In the genomic region with DNA sequence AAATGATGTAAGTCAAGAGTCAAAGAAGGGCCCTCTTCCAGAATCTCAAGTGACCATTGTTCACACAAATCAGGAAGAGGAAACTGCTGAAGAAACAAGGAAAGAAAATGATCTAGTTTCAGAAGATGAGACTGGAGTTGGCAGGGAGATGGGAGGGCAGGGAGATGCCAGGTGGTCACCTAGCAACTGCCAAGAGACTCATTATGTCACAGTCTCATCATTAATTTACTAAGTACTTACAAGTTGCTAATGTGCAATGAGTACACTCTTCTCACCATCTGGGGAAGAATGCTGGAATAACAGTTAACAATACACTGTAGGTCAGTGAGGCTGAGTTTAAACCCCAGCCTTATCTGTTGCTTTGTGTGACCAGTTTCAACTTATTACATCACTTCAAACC, we compare ENCODE assay signal across 21 mouse cellular contexts.
DNase-seq lines count a peak whose midpoint lies in the region; ATAC-seq and TF ChIP-seq lines count a peak whose summit lies in the region.
"Had no signal": no experiment of that assay in that cellular context is flagged by ENCODE, and none has a peak within 500 bp of the region (broad histone marks: within the 10 kb centered on the region; RNA-seq: fewer than 3 reads in every experiment).

No protein-coding gene starts in this region.

- H3K4me3 ChIP-seq in cerebellum, adult 2 months (replicated peaks; ENCODE audit: insufficient read depth, low read depth, low read length), result no peak overlapping the region
- no peak overlapping the region for H3K4me3 ChIP-seq in heart, embryonic 14.5 days (ENCODE audit: control insufficient read depth in 1 of 2, insufficient read depth in 1 of 2, low read depth in 1 of 2, low read length in 2 of 2)
- no peak overlapping the region for H3K4me3 ChIP-seq in liver, embryonic 11.5 days (ENCODE audit: low read depth, low read length)
- H3K4me3 ChIP-seq: embryonic facial prominence, embryonic 15.5 days; left cerebral cortex, adult 2 months; liver, embryonic 13.5 days; midbrain, embryonic 15.5 days; myocyte; stomach, embryonic 15.5 days had no signal

- no peak overlapping the region for H3K9ac ChIP-seq in heart, embryonic 14.5 days (ENCODE audit: low read length)
- H3K9ac ChIP-seq in liver, embryonic 11.5 days (ENCODE audit: low read depth, low read length), result no peak overlapping the region
- H3K9ac ChIP-seq: embryonic facial prominence, embryonic 15.5 days; liver, embryonic 13.5 days; lung, embryonic 14.5 days; midbrain, embryonic 15.5 days; stomach, embryonic 15.5 days had no signal

- TF ChIP-seq CTCF in cerebellum, adult 2 months (IDR thresholded peaks at IDR 0.05; ENCODE audit: borderline replicate concordance, insufficient read depth, low read depth, low read length), result no peak

- no peaks in the 10 kb centered on the region for H3K9me3 ChIP-seq in heart, embryonic 14.5 days (ENCODE audit: control insufficient read depth, low read length)
- no peaks in the 10 kb centered on the region for H3K9me3 ChIP-seq in liver, embryonic 11.5 days (ENCODE audit: control insufficient read depth, low read length)
- H3K9me3 ChIP-seq: embryonic facial prominence, embryonic 15.5 days; G1E; liver, embryonic 13.5 days; midbrain, embryonic 15.5 days; stomach, embryonic 15.5 days had no signal

- H3K4me2 ChIP-seq in heart, embryonic 14.5 days (ENCODE audit: low read length), result no peak overlapping the region
- no peak overlapping the region for H3K4me2 ChIP-seq in liver, embryonic 11.5 days
- H3K4me2 ChIP-seq: embryonic facial prominence, embryonic 15.5 days; liver, embryonic 13.5 days; lung, embryonic 14.5 days; midbrain, embryonic 15.5 days; stomach, embryonic 15.5 days had no signal

- no peak overlapping the region for H3K27ac ChIP-seq in cerebellum, adult 2 months (ENCODE audit: insufficient read depth, low read length)
- H3K27ac ChIP-seq in heart, embryonic 14.5 days (replicated peaks in 1 of 2; ENCODE audit: control insufficient read depth in 1 of 2, insufficient read depth in 1 of 2, low read depth in 2 of 2, low read length in 2 of 2), result peak overlapping the region; percentile 48 to 59; a peak in 2 of 4 replicates
- peak overlapping the region; percentile 3; the same call in 1 of the 2 replicates for H3K27ac ChIP-seq in liver, embryonic 11.5 days (ENCODE audit: low read depth, low read length)
- H3K27ac ChIP-seq: embryonic facial prominence, embryonic 15.5 days; left cerebral cortex, adult 2 months; liver, embryonic 13.5 days; midbrain, embryonic 15.5 days had no signal

- no peaks in the 10 kb centered on the region for H3K36me3 ChIP-seq in heart, embryonic 14.5 days (ENCODE audit: control insufficient read depth, insufficient read depth, low read length)
- H3K36me3 ChIP-seq in liver, embryonic 11.5 days (ENCODE audit: control insufficient read depth, insufficient read depth, low read length), result no peaks in the 10 kb centered on the region
- H3K36me3 ChIP-seq: embryonic facial prominence, embryonic 15.5 days; G1E; liver, embryonic 13.5 days; midbrain, embryonic 15.5 days; stomach, embryonic 15.5 days had no signal

- H3K4me1 ChIP-seq in cerebellum, adult 2 months (ENCODE audit: control insufficient read depth, insufficient read depth, low read length), result peaks cover 11% of the 10 kb centered on the region; the same call in 1 of the 2 replicates
- H3K4me1 ChIP-seq in heart, embryonic 14.5 days (ENCODE audit: control insufficient read depth in 2 of 2, insufficient read depth in 2 of 2, low read length in 2 of 2), result peaks cover 14 to 42% of the 10 kb centered on the region in 2 experiments
- no peaks in the 10 kb centered on the region for H3K4me1 ChIP-seq in liver, embryonic 11.5 days (replicated peaks; ENCODE audit: control insufficient read depth, insufficient read depth, low read length)
- H3K4me1 ChIP-seq: embryonic facial prominence, embryonic 15.5 days; liver, embryonic 13.5 days had no signal

- no peaks in the 10 kb centered on the region for H3K27me3 ChIP-seq in cerebellum, adult 2 months (ENCODE audit: control insufficient read depth, insufficient read depth, low read length)
- H3K27me3 ChIP-seq in heart, embryonic 14.5 days (ENCODE audit: control insufficient read depth, insufficient read depth, low read length), result no peaks in the 10 kb centered on the region
- no peaks in the 10 kb centered on the region for H3K27me3 ChIP-seq in liver, embryonic 11.5 days (replicated peaks; ENCODE audit: control insufficient read depth, insufficient read depth, low read length)
- H3K27me3 ChIP-seq: embryonic facial prominence, embryonic 15.5 days; liver, embryonic 13.5 days; midbrain, embryonic 15.5 days; stomach, embryonic 15.5 days had no signal

- ATAC-seq in cerebellum, adult (ENCODE audit: insufficient number of reproducible peaks, low FRiP score, low TSS enrichment), result no peak
- ATAC-seq in heart, embryonic 14.5 days (ENCODE audit: insufficient number of reproducible peaks, insufficient read depth, low FRiP score, low read depth), result no peak
- no peak for ATAC-seq in liver, embryonic 11.5 days (replicated peaks; ENCODE audit: low FRiP score)
- ATAC-seq: midbrain, embryonic 15.5 days had no signal

- peak; percentile 32 to 63 for DNase-seq in cerebellum, adult 2 months
- no peak for DNase-seq in heart, postnatal 10 days
- DNase-seq in liver, embryonic 11.5 days (ENCODE audit: low spot score), result no peak
- DNase-seq in liver, result no peak
- no peak for DNase-seq in embryo, embryonic 9.5 days (ENCODE audit: extremely low spot score)
- no peak for DNase-seq in thymus, postnatal 10 days (ENCODE audit: low spot score in 2 of 2)
- DNase-seq: adrenal gland, postnatal 25 days; kidney, postnatal 4 days; layer of hippocampus, adult 9-11 months; liver, embryonic 13.5 days; right cerebral cortex, postnatal 25 days; thymus, adult 18-20 months had no signal

- intact Hi-C loops in heart, postnatal 10 days (cut with DNase I), result no loop called here

- no peak for TF ChIP-seq POLR2A in cerebellum, adult 2 months (IDR thresholded peaks at IDR 0.05; ENCODE audit: borderline replicate concordance, insufficient read depth, low read length)

Comparison
In these comparisons a context has a peak if more than half of its experiments do, and no peak if none do; other contexts are left out.
1. DNase-seq: peak in cerebellum, adult 2 months (2 of 2); none in heart, postnatal 10 days (0 of 2), liver, embryonic 11.5 days (single experiment), liver (single experiment), embryo, embryonic 9.5 days (single experiment) and thymus, postnatal 10 days (0 of 2).